Mouse (Mus musculus) heart, postnatal 25 days (tissue): ENCODE data around the gene Fads2. TPM values are rescaled to one million over a fixed set of nuclear protein-coding genes. Genes with fewer than 3 reads are reported as not detected.

Experiments
- DNase-seq: peaks from one replicate; pipeline ENCODE4 v3.0.0; 2022; ENCODE audit warnings: low spot score
- intact Hi-C: fragments of 180-260 bp; cut with DNase I; formaldehyde crosslinking; loops from one replicate; pipeline ENCODE4 v1.15.1; 2025
- total RNA-seq, 2 experiments: library from RNA; stranded (reverse); gene quantifications; 2 replicates each; pipeline ENCODE4 v1.2.3; 2021

Fads2 gene
- total RNA-seq, 2 experiments from 2014 or later = 5.2 to 5.4 TPM

DNA sequence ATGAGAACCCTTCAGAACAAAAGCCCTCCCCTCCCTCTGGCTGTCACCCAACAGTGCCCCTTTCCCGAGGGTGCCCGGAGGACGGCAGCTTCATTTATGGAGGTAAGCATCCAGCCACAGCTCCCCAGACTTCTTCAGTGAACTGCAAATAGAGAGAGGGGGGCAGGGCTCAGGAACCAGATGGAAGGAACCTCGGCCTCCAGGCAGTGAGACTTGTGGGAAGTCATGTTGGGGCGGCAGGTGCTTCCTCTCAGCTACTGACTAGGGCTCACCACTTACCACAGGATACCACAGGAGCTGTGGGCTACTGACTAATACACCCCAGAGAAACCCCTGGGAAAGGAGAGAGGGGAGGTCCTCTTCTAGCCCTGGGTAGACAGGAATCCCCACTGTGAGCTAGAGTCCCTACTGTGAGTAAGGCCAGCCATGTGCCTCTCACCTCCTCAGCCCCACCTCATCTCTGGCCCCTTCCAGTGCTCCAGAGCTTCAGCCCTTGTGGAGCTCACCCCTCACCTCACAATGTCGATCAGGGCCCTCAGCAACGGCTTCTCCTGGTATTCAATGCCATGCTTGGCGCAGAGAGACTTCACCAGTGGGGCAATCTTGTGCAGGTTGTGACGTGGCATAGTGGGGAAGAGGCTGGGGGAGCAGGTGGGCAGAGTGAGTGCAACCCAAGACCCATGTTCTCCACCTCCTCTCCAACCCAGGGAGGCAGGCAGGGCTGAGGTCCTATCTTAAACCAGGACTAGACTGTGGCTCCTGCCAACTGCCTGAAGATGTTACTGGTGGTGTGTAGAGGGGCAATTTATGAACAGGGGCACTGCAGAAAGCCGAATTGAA is 37.2 kb downstream of the Fads2 start:
- intact Hi-C loops = no loop called here
- DNase-seq = no peak

DNA sequence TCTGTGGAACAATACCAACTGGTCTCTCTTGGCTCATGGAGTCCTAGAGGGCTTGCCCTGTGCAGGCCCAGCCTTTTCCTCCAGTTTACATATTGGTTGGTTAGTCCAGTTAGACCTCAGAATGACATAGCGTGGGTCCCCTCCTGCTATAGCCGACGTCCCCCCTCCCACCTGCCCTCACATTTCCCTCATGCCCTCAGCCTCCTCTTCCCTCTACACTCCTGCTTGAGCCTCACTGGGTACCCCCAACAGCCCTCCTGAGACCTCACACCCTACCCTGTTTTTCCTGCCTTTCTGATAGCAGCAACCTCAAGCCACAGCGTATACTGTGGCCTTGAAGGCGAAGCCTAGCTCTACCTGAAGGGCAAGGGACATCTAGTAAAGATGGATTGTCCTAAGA is 38.7 kb downstream of the Fads2 start:
- no peak for DNase-seq
- intact Hi-C loops = no loop called here

DNA sequence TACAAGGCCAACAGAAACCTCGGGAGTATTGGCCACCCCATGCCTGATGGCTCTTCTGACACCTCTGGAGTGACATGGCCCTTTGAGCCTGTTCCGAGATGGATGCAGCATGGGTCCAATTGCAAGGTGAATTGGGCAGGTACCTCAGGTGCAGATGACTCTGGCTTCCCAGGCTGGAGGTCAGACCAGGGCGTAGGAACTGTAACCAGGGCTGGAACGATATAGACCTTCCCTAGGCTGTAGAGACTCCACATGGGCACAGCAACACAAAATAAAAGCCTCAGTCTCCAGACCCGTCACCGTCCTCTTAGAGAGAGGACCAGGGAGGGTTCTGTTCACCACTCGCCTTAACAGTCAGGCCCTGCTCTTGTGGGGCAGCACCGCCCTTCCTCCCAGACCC is 39.3 kb downstream of the Fads2 start:
- DNase-seq = no peak
- intact Hi-C loops = no loop called here

DNA sequence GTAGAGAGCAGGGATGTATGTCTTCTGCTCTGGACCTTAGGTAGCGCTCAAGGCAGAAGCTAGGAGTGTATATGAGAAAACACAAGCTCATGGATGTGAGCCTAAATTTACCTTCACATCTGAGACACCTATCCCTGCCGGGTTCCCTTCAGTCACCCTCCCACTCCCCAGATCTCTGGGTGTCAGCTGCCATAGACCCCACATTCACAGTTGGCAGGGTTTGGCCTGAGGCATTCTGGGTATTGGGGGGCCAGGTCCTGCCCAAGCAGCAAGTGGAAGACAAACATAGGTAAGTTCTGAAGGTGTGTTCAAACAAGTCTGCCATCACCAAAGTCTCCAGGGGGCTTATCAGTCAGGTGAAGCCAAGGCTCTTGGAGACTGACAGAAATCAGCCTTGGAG is 39.9 kb downstream of the Fads2 start:
- no peak for DNase-seq
- intact Hi-C loops = no loop called here

GRCm38 (mm10) chr19:10060783-10061590 is 40.6 kb downstream of the Fads2 start:
- intact Hi-C loops = no loop called here
- no peak for DNase-seq

- DNase-seq = peak; percentile 62
- intact Hi-C loops = no loop called here
Measured at GRCm38 (mm10) chr19:10059911-10060567, 41.5 kb downstream of the Fads2 start.

GRCm38 (mm10) chr19:10058876-10059427 is 42.6 kb downstream of the Fads2 start:
- DNase-seq = no peak
- intact Hi-C loops = no loop called here

DNA sequence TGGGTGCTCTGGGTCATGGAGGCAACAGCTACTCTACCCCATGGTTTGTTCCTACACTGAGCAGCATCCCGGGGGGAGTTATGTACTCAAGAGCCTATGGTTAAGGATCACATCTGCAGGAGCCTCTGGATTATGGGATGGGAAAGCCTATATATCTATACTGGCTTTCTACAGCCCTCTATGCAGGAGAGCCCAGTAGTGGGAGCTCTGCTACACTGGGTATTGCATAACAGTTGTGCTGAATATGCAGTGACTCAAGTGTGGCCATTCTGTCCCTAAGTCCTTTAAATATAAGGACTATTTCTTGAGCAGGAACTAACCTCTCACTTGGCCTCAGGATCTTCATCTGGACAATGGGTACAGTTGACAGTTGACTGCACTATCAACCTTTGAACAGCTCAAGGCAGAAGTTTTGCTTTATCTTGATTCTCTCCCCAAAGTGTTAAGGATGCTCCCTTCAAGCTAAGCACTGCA is 43.2 kb downstream of the Fads2 start:
- intact Hi-C loops = no loop called here
- DNase-seq = no peak

- DNase-seq = no peak
- intact Hi-C loops = no loop called here
Measured at GRCm38 (mm10) chr19:10057486-10058351, 43.8 kb downstream of the Fads2 start.

DNA sequence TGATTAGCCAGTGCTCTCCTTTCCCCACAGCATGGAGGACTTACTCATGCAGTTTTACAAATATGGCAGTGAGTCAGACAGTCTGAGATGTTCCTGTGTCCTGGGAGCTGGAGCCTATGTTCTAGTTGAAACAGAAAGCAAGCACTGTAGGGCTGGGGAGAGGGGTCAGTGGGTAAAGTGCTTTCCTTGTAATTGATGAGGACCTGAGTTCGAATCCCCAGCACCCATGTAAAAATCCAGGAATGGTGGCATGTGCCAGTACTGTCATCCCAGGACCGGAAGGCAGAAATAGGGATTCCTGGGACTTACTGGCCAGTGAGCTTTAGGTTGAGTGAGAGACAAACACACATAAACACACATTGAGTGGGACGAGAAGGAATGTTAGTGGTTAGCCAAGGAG is 44.9 kb downstream of the Fads2 start:
- DNase-seq = no peak
- intact Hi-C loops = no loop called here

DNA sequence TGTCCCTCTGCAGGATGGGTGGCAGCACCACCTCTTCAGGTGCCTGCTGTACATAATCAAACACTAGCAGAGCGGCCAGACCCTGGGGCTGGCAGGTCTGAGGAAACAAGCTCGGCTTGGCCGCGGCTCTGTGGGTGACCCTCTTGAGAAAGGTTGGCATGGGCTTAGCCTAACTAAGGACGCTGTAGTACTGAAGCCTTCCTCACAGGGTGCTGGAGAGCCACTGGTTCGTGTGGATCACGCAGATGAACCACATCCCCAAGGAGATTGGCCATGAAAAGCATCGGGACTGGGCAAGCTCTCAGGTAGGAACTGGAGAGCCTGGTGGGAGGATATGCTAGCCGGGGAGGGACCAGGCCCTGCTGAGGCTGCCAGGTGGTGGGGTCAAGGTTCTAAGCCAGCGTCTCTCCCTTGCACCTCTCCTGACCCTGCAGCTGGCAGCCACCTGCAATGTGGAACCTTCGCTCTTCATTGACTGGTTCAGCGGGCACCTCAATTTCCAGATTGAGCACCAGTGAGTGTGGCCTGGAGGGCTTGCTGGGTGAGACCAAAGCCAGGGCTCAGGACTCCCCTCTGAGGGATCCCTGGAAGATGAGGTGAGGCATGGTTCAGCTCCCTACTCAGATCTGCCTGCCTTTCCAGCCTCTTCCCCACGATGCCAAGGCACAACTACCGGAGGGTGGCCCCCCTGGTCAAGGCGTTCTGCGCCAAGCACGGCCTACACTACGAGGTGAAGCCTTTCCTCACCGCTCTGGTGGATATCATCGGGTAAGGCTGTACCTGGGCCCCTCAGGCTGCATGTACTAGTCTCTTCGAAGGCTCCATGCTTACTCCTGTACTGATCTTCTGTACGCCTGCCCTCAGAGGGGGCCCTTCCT is 45.5 kb downstream of the Fads2 start:
- DNase-seq = no peak
- intact Hi-C loops = no loop called here

- DNase-seq = no peak
- intact Hi-C loops = no loop called here
Measured at GRCm38 (mm10) chr19:10055261-10055660, 46.3 kb downstream of the Fads2 start.

DNA sequence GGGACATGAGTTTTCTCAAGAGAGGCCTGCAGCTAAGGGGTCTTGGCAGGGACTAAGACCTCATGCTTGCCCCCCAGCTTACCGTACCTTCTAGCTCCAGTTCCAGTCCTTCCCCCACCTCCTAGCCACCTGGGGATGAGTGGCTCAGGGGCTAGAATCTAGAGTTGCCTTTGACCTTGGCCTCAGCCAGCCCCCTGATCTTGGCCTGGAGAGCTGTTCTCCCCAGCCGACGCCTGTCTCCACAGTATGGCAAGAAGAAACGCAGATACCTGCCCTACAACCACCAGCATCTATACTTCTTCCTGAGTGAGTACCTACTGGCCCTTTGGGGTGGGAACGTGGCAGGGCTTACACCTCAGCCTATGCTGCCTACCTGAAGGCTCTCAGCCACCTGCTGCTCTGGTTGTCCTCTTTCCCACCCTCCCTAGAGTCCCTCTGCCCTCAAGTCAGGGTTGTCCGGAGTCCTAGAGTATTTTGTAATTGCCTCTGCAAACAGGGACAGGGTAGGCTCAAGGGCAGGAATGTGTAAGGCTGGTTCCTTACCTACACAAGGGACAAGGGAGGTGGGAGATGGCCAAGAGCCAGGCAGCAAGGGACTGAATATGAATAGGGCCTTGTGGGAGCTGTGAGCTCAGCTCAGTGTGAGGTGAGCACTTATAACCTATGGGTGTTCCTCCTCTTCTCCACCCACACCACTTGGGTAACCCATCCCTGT is 47.0 kb downstream of the Fads2 start:
- no peak for DNase-seq
- intact Hi-C loops = no loop called here

- no peak for DNase-seq
- intact Hi-C loops = no loop called here
Measured at GRCm38 (mm10) chr19:10053692-10054260, 47.8 kb downstream of the Fads2 start.

- intact Hi-C loops = no loop called here
- DNase-seq = no peak
Measured at GRCm38 (mm10) chr19:10052698-10053097, 48.8 kb downstream of the Fads2 start.

DNA sequence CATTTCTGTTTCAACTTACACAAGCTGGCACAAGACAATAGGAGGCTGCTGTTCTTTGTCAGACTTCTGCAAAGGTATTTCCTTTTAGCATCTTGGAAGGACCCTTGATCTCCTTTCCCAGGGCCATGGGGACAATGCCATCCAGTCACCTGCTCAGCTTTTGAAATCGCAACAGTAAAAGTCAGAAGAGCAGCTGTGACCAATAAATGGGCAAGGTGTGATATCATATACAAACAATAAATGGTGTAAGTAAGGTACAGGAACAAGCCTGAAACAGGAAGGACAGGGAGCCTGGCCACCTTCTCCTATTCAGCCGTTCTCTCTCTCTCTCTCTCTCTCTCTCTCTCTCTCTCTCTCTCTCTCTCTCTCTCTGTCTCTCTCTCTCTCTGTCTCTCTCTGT is 51.1 kb downstream of the Fads2 start:
- DNase-seq = no peak
- intact Hi-C loops = no loop called here

- intact Hi-C loops = no loop called here
- no peak for DNase-seq
Measured at GRCm38 (mm10) chr19:10049533-10049932, 52.0 kb downstream of the Fads2 start.

- no peak for DNase-seq
- intact Hi-C loops = no loop called here
Measured at GRCm38 (mm10) chr19:10046983-10047382, 54.6 kb downstream of the Fads2 start.
